Mouse (Mus musculus) monocyte, adult 59 days (primary cell): Measurements from ENCODE around the gene Tmem159. TPM values are rescaled to one million over a fixed set of nuclear protein-coding genes. Genes with fewer than 3 reads are reported as not detected.

Source experiments
- total RNA-seq, 2 experiments: library from RNA; stranded (reverse); gene quantifications; one replicate each; pipeline ENCODE4 v1.2.4; 2023

Gene Tmem159
- 10 to 100 TPM; 13.3 to 14.9 TPM for total RNA-seq

GRCm38 (mm10) chr7:120102164-120102972 lies at the start of gene Tmem159:
Tmem159 (plus strand) TSS chr7:120102353.

DNA sequence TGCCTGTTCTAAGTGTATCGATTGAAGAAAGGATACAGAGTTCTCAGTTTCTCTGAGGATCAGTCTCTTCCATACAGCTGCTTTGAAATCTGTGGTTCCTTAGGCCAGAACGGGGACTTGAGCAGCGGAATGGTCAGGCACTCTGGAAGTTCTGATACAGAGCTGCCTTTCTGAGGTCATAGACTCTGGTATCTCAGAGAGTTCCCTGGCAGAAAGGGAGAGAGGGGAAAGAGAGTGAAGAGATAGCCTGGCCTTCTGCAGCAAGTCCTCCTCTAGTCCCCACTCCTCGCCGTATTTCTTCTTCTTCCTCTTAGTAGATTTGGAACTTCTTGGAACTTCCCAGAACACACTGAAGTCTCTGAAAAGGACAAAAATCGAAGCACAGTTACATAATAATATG lies 7.0 kb upstream of the Tmem159 start, which contains the start of gene Dnah3:
Gene Dnah3, minus strand, starts transcription at position 101 of the 400 bp plus-strand sequence.

DNA sequence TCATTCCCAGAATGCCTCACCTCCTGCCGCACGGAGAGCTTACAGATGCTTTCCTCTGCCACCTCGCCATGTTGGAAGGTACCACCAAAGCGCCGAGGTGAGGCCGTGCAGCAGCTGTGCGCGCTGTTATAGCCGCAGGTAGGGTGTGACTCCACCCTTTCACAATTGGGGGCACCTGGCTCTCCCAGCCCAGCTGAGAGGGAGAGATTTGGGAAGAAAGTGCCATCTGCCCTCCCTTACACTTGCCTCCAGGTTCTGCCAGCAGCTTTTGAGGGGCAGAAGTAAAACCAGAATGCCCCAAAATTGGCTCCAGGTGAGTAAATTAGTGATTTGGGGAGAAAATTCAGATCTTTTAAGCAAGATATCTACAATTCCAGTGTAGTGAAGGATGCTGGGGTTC lies 43.0 kb downstream of the Tmem159 start, which contains the start of gene Zp2:
Gene Zp2, minus strand, starts transcription at position 101 of the 400 bp plus-strand sequence.

Other genes with a start within 250 kb of the Tmem159 start
- 1 to 10 TPM; 4.1 to 6.4 TPM for gene Lyrm1, start 206.5 kb upstream of the Tmem159 start, total RNA-seq
- 10 to 100 TPM; 14.9 to 22.4 TPM for gene Dcun1d3, start 206.1 kb upstream of the Tmem159 start, total RNA-seq
- gene Dnah3, start 7.1 kb upstream of the Tmem159 start, total RNA-seq: not detected
- not detected for gene Zp2, start 42.9 kb downstream of the Tmem159 start, total RNA-seq
- gene Anks4b, start 71.5 kb downstream of the Tmem159 start, total RNA-seq: not detected
- gene Crym, start 99.8 kb downstream of the Tmem159 start, total RNA-seq: not detected
- not detected for gene Abca14, start 101.6 kb downstream of the Tmem159 start, total RNA-seq
- not detected for gene Abca15, start 226.3 kb downstream of the Tmem159 start, total RNA-seq